Mouse (Mus musculus): Measurements from ENCODE around the gene Nrip2.
A peak's percentile ranks its signal among the peaks of the same experiment; 100 is the strongest.

The Nrip2 gene

GRCm38 (mm10) chr6:128438317-128438870 is 39.3 kb downstream of the Nrip2 start, which contains the start of gene Fkbp4:
TSS of gene Fkbp4 (minus strand) at chr6:128438677.
- peak; percentile 94 for DNase-seq

- DNase-seq, result no peak
Measured at GRCm38 (mm10) chr6:128438871-128439341, 39.8 kb downstream of the Nrip2 start.

GRCm38 (mm10) chr6:128440238-128440637 is 41.1 kb downstream of the Nrip2 start:
- DNase-seq, result no peak

GRCm38 (mm10) chr6:128445761-128446535 is 46.9 kb downstream of the Nrip2 start:
- DNase-seq, result peak; percentile 89

GRCm38 (mm10) chr6:128447063-128447462 is 48.0 kb downstream of the Nrip2 start:
- DNase-seq, result no peak

GRCm38 (mm10) chr6:128455835-128456605 is 56.9 kb downstream of the Nrip2 start:
- no peak for DNase-seq

- no peak for DNase-seq
Measured at GRCm38 (mm10) chr6:128457186-128457585, 58.1 kb downstream of the Nrip2 start.

GRCm38 (mm10) chr6:128460321-128460720 is 61.2 kb downstream of the Nrip2 start:
- DNase-seq, result no peak

GRCm38 (mm10) chr6:128460729-128461503 is 61.8 kb downstream of the Nrip2 start:
- no peak for DNase-seq

- DNase-seq, result no peak
Measured at GRCm38 (mm10) chr6:128461606-128462005, 62.5 kb downstream of the Nrip2 start.

- no peak for DNase-seq
Measured at GRCm38 (mm10) chr6:128464996-128465395, 65.9 kb downstream of the Nrip2 start.

Measured in kidney, adult 9 months (tissue).